Mouse (Mus musculus): ENCODE measurements around the gene Ldb1. TPM values are rescaled to one million over a fixed set of nuclear protein-coding genes. Genes with fewer than 3 reads are reported as not detected.

Ldb1 gene
- 173 and 193 TPM in 2 replicates for polyA plus RNA-seq (2012; rRNA removed)

- no peak for DNase-seq (ENCODE audit: low read depth)
These were observed at the start of gene Ldb1 for GRCm38 (mm10) chr19:46044993-46045695. Ldb1 (minus strand) TSS chr19:46045214.

- no peak for DNase-seq (ENCODE audit: low read depth)
These were observed 49.1 kb upstream of the Ldb1 start for GRCm38 (mm10) chr19:46094144-46094543.

- DNase-seq (ENCODE audit: low read depth), result no peak
These were observed 46.6 kb upstream of the Ldb1 start for GRCm38 (mm10) chr19:46091641-46092040.

- peak; percentile 74 for DNase-seq (ENCODE audit: low read depth)
These were observed 42.9 kb upstream of the Ldb1 start for GRCm38 (mm10) chr19:46087871-46088270.

- DNase-seq (ENCODE audit: low read depth), result no peak
These were observed 41.3 kb upstream of the Ldb1 start for GRCm38 (mm10) chr19:46086337-46086736.

- no peak for DNase-seq (ENCODE audit: low read depth)
These were observed 40.2 kb upstream of the Ldb1 start for GRCm38 (mm10) chr19:46085185-46085584.

- DNase-seq (ENCODE audit: low read depth), result no peak
These were observed 33.5 kb upstream of the Ldb1 start for GRCm38 (mm10) chr19:46078535-46078934.

- peak; percentile 83 for DNase-seq (ENCODE audit: low read depth)
These were observed 30.9 kb upstream of the Ldb1 start, which contains the start of gene Nolc1 for GRCm38 (mm10) chr19:46075616-46076607. Nolc1 (plus strand) TSS chr19:46075863.

- no peak for DNase-seq (ENCODE audit: low read depth)
These were observed 29.3 kb upstream of the Ldb1 start for GRCm38 (mm10) chr19:46074266-46074665.

GRCm38 (mm10) chr19:46073285-46073684 lies 28.3 kb upstream of the Ldb1 start:
- no peak for DNase-seq (ENCODE audit: low read depth)

GRCm38 (mm10) chr19:46068054-46068453 lies 23.0 kb upstream of the Ldb1 start:
- no peak for DNase-seq (ENCODE audit: low read depth)

GRCm38 (mm10) chr19:46060845-46061244 lies 15.8 kb upstream of the Ldb1 start:
- no peak for DNase-seq (ENCODE audit: low read depth)

GRCm38 (mm10) chr19:46058466-46058865 lies 13.5 kb upstream of the Ldb1 start:
- no peak for DNase-seq (ENCODE audit: low read depth)

- DNase-seq (ENCODE audit: low read depth), result no peak
These were observed 12.1 kb upstream of the Ldb1 start for GRCm38 (mm10) chr19:46056947-46057607.

- peak; percentile 88 for DNase-seq (ENCODE audit: low read depth)
These were observed 11.5 kb upstream of the Ldb1 start for GRCm38 (mm10) chr19:46056388-46056946.

- no peak for DNase-seq (ENCODE audit: low read depth)
These were observed 10.9 kb upstream of the Ldb1 start for GRCm38 (mm10) chr19:46055752-46056387.

GRCm38 (mm10) chr19:46050462-46050861 lies 5.4 kb upstream of the Ldb1 start:
- DNase-seq (ENCODE audit: low read depth), result no peak

GRCm38 (mm10) chr19:46049129-46049528 lies 4.1 kb upstream of the Ldb1 start:
- DNase-seq (ENCODE audit: low read depth), result no peak

- DNase-seq (ENCODE audit: low read depth), result no peak
These were observed 2.4 kb upstream of the Ldb1 start for GRCm38 (mm10) chr19:46047426-46047825.

- DNase-seq (ENCODE audit: low read depth), result no peak
These were observed 1.6 kb upstream of the Ldb1 start for GRCm38 (mm10) chr19:46046621-46047025.

- DNase-seq (ENCODE audit: low read depth), result no peak
These were observed 790 bp upstream of the Ldb1 start for GRCm38 (mm10) chr19:46045696-46046311.
